Mouse (Mus musculus) liver, embryonic 14.5 days (tissue): ENCODE measurements at regions not wholly inside any gene's neighbourhood (a gene's known extent, or its start where the extent isn't known, plus 50 kb on each side); places are given as distances from the start of the nearest gene placed in this dataset.
A peak's percentile ranks its signal among the peaks of the same experiment; 100 is the strongest.

Source experiments
- CTCF ChIP-seq: IDR thresholded peaks from 2 replicates; pipeline ENCODE4 v1.5.1; 2016; ENCODE audit warnings: antibody characterized with exemption, low read depth, control low read depth
- EP300 ChIP-seq: IDR thresholded peaks from 2 replicates; pipeline ENCODE4 v1.6.1; 2016; ENCODE audit warnings: antibody characterized with exemption, low read depth

DNA sequence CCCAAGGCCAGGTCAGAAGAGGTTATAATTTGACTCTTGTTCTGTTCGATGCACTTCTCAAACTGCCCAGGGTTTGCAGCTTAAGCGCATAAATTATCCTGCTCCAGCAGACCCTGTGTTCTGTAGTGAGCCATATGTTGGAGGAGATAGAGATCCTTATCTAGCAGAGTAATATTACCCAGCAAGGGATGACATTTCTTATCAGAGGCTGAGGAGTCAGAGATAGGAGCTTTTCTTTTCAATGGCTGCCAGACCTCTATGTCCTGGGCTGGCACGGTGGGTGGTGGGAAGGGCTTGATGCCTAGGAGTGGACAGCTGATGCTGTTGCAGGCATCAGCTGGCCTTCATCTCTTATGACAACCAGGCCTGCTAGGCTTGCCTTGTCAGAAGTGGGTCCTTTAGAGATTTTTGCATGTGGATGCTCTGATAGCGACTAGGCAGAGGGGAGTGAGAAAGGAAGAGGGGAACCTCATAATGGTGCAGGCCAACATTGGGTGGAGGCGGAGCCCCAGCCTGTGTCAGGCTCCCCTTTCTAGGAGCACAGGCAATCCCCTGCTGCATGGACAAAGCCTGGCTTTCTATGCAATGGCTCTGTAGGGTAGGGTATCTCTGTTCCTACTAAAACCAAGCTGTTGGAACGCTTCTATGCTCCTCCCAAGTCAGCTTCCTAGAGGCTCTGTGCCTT is 1300.5 kb upstream of the A1bg start:
- TF ChIP-seq CTCF (no peak), EP300 (peak; percentile 94)
